Mouse (Mus musculus): ENCODE measurements around the gene Appl2. TPM values are rescaled to one million over a fixed set of nuclear protein-coding genes. Genes with fewer than 3 reads are reported as not detected.

The Appl2 gene
- polyA plus RNA-seq, 1 experiment, result 0.13 TPM

DNA sequence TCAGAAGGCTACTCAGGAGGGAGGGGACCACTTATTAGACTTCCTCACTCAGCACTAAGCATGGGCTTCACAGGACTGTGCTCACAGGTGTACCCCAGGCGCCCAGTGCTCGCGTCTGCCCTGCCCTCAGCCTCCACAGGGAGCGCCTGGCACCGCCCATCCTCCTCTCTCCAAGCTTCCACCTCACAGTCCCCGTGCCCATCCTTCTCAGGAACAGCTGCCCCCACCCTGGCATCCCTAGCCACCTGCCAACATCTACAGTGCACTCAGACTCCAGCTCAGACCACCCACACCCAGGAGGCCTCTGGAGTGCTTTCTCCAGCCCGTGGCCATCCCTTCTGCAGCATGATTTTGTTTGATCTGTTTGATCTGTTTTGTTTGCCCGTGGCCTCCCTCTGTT lies 24.5 kb downstream of the Appl2 start:
- H3K27me3 ChIP-seq (ENCODE audit: control insufficient read depth), result no peaks in the 10 kb centered on the region
- no peaks in the 10 kb centered on the region for H3K9me3 ChIP-seq (ENCODE audit: control insufficient read depth, low read length)
- H3K4me1 ChIP-seq (ENCODE audit: control insufficient read depth), result no peaks in the 10 kb centered on the region
- no peak overlapping the region for H3K4me3 ChIP-seq (replicated peaks)
- H3K36me3 ChIP-seq (ENCODE audit: control insufficient read depth), result peaks cover 3% of the 10 kb centered on the region; the same call in 1 of the 2 replicates
- no peak for TF ChIP-seq GATA1 (IDR thresholded peaks at IDR 0.05; ENCODE audit: low read length)
- no peak for TF ChIP-seq TAL1 (IDR thresholded peaks at IDR 0.05; ENCODE audit: low read length)

DNA sequence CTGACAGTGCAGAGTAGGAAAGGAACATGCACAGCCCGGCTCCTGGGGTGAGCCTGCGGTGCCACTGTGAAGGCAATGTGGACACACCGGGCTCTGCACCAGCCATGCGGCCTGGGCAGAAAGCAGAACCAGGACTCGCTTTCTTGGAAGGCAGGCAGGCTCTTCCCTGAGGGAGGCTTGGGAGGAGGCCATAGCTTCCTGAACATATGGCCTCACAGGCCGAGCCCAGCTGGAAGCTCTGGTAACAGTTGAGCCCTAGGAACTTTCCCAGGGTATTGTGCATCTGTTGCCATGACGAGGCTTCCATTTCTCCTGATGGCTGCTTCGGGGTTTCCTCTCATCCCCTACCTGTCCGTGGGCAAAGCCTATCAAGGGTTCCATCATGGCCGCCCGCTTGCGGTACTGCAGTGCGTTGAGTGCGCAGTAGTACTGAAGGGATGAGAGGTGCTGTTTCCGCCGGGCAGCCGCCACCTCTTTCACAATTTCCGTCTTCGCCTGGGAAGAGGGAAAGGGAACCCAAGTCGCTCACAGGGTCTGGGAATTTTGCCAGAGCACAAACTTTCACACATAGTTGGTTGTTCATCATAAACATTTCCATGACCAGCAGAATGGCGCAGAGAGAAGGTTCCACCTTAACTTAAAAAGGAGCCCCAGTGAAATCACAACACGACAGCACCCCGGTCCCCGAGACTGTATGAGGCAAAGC lies 28.0 kb downstream of the Appl2 start:
- Histone ChIP-seq H3K27me3 (ENCODE audit: control insufficient read depth) (no peaks in the 10 kb centered on the region), H3K9me3 (ENCODE audit: control insufficient read depth, low read length) (no peaks in the 10 kb centered on the region), H3K36me3 (ENCODE audit: control insufficient read depth) (peaks cover 5% of the 10 kb centered on the region; the same call in 1 of the 2 replicates), H3K4me3 (replicated peaks) (no peak overlapping the region), H3K4me1 (ENCODE audit: control insufficient read depth) (no peaks in the 10 kb centered on the region)
- TF ChIP-seq TAL1 (IDR thresholded peaks at IDR 0.05; ENCODE audit: low read length) (no peak), GATA1 (IDR thresholded peaks at IDR 0.05; ENCODE audit: low read length) (no peak)

DNA sequence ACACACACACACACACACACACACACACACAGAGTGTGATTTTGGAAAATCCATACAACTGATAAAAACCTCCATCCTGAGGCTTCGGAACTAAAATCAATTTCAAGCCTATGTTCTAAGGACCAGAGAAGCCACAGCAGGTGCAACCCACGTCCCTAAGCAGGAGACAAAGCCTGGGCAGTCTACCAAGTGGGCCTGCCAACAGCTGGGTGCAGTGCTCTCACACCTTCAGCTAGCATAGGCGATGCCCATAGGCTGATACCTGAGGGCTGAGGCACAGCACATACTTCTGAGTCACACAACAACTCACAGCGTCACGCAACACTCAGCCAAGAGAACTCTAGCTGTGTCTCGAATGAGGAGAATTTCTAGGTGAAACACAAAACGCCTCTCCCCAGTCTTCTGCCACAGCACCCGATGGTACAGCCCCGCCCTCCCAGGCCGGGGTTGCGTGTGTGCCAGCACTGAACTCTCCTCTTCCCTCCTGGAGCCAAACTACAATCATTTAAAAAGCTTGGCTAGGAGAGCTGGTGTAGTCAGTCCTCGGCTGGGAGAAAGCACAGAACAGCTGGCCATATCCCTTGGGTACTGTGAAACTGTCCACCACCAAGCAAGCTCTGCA lies 29.6 kb downstream of the Appl2 start:
- Histone ChIP-seq H3K27me3 (ENCODE audit: control insufficient read depth) (no peaks in the 10 kb centered on the region), H3K36me3 (ENCODE audit: control insufficient read depth) (peaks cover 5% of the 10 kb centered on the region; the same call in 1 of the 2 replicates), H3K4me1 (ENCODE audit: control insufficient read depth) (no peaks in the 10 kb centered on the region), H3K4me3 (replicated peaks) (no peak overlapping the region), H3K9me3 (ENCODE audit: control insufficient read depth, low read length) (no peaks in the 10 kb centered on the region)
- no peak for TF ChIP-seq GATA1 (IDR thresholded peaks at IDR 0.05; ENCODE audit: low read length)
- TF ChIP-seq TAL1 (IDR thresholded peaks at IDR 0.05; ENCODE audit: low read length), result no peak

DNA sequence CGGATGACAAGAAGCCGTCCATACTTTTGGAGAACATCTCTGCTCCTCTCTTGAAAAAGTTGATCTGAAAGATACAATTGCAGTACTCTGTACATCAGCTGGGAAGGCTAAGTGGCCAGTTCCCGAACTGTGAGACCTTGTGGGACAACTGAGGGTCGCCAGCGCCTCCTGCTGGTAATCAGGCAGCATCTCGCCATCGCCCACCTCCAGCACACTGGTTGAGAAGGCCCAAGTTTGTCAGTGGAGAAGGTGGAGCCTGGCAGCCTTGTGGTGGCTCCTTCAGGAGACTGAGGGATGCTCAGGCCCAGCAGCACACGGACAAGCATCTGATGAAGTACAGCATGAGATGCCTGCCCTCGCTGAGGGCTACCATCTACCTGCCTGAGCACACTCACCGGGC lies 31.2 kb downstream of the Appl2 start:
- TF ChIP-seq TAL1 (IDR thresholded peaks at IDR 0.05; ENCODE audit: low read length) (no peak), GATA1 (IDR thresholded peaks at IDR 0.05; ENCODE audit: low read length) (no peak)
- H3K4me3 ChIP-seq (replicated peaks), result no peak overlapping the region

DNA sequence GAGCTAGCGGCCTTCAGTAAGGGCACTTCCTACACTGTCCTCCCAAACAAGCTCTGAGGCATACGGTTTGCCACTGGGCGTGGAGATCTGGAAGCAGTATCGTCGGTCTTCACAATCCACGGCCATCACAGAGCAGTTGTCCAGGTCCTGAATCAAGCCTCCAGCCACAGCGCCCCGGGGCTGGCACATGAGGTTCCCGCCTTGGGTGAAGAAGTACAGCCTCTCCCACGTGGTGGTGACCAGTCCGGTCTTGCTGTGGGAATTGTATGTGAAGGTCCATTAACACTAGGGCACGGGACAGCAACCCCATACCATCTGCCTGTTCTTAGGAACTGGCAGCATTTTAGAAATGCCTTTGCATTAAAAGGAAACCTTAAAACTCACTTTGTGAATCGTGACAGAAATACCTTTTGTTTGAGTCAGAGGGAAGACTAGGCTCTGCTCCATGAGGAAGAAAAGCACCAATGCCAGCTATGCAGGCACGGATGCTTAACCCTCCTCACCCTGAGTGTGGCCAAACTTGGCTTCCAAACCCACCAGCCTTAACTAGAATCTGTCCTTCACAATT lies 35.8 kb downstream of the Appl2 start:
- no peaks in the 10 kb centered on the region for H3K27me3 ChIP-seq (ENCODE audit: control insufficient read depth)
- H3K36me3 ChIP-seq (ENCODE audit: control insufficient read depth), result peaks cover 12% of the 10 kb centered on the region
- TF ChIP-seq TAL1 (IDR thresholded peaks at IDR 0.05; ENCODE audit: low read length) (no peak), GATA1 (IDR thresholded peaks at IDR 0.05; ENCODE audit: low read length) (no peak)

More for the DNA sequence above, 31.2 kb downstream of the Appl2 start:
- no peaks in the 10 kb centered on the region for H3K27me3 ChIP-seq (ENCODE audit: control insufficient read depth)
- no peaks in the 10 kb centered on the region for H3K9me3 ChIP-seq (ENCODE audit: control insufficient read depth, low read length)
- H3K36me3 ChIP-seq (ENCODE audit: control insufficient read depth), result peaks cover 9% of the 10 kb centered on the region; the same call in 1 of the 2 replicates
- no peaks in the 10 kb centered on the region for H3K4me1 ChIP-seq (ENCODE audit: control insufficient read depth)

DNA sequence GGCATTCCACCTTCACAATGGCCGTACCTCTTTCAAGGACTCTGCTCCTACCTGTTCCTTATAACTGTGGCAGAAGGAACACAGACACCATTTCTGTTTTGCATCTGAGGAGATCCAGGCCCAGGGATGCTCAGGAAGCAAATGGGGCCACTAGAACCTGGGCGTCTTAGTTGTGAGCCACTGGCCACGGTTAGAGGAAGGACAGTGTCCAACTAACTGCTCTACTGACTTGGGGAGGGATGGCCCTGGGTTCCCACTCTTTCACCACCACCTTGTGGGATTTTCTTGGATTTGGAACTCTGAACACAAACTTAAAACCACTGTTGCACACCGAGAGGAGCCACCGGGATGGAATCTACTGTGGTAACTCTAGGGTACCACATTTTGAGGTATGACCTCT lies 36.7 kb downstream of the Appl2 start:
- Histone ChIP-seq H3K4me1 (ENCODE audit: control insufficient read depth) (no peaks in the 10 kb centered on the region), H3K36me3 (ENCODE audit: control insufficient read depth) (peaks cover 14% of the 10 kb centered on the region), H3K4me3 (replicated peaks) (no peak overlapping the region), H3K27me3 (ENCODE audit: control insufficient read depth) (no peaks in the 10 kb centered on the region), H3K9me3 (ENCODE audit: control insufficient read depth, low read length) (no peaks in the 10 kb centered on the region)
- TF ChIP-seq TAL1 (IDR thresholded peaks at IDR 0.05; ENCODE audit: low read length) (no peak), GATA1 (IDR thresholded peaks at IDR 0.05; ENCODE audit: low read length) (no peak)

More for the DNA sequence above, 35.8 kb downstream of the Appl2 start:
- Histone ChIP-seq H3K4me3 (replicated peaks) (no peak overlapping the region), H3K4me1 (ENCODE audit: control insufficient read depth) (no peaks in the 10 kb centered on the region), H3K9me3 (ENCODE audit: control insufficient read depth, low read length) (no peaks in the 10 kb centered on the region)

DNA sequence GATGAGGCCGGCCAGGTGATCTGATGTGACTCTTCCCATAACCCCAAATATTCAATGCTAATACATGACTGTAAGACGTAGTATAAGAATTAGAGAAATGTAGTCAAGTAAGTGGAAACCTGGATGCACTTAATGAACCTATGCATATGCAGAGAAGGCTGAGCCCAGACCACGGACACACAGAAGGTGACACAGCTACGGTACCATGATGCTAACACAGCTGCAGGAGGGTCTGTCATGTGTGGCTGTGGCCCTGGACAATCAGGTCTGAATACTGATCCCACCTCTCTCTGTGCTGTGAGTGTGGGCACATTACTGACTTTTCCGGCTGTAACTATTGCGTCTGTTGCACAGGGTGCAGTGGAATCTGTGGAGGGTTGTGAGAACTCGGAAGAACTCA lies 38.0 kb downstream of the Appl2 start:
- H3K4me1 ChIP-seq (ENCODE audit: control insufficient read depth), result no peaks in the 10 kb centered on the region
- H3K4me3 ChIP-seq (replicated peaks), result no peak overlapping the region
- TF ChIP-seq TAL1 (IDR thresholded peaks at IDR 0.05; ENCODE audit: low read length) (no peak), GATA1 (IDR thresholded peaks at IDR 0.05; ENCODE audit: low read length) (no peak)
- no peaks in the 10 kb centered on the region for H3K9me3 ChIP-seq (ENCODE audit: control insufficient read depth, low read length)
- peaks cover 13% of the 10 kb centered on the region for H3K36me3 ChIP-seq (ENCODE audit: control insufficient read depth)
- no peaks in the 10 kb centered on the region for H3K27me3 ChIP-seq (ENCODE audit: control insufficient read depth)

DNA sequence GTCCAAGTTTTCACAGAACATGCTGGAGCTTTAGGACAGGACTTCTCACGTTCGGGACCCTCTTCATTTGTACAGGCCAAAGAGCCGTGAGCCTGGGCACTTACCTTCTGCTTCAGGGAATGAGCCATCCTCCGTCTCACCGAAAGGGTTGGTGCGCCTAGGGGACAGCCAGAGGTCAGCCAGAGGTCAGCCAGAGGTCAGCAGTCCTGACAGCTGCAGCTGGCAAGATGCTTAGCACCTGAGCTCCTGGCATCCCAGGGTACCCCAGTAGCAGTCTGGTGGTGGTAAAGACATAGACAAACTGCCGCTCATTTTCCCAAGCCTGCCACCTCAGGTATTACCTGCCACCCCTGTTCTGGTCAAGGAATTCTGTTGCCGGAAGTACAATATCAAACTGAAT lies 39.9 kb downstream of the Appl2 start:
- peaks cover 20% of the 10 kb centered on the region for H3K36me3 ChIP-seq (ENCODE audit: control insufficient read depth)
- H3K4me3 ChIP-seq (replicated peaks), result no peak overlapping the region
- H3K27me3 ChIP-seq (ENCODE audit: control insufficient read depth), result no peaks in the 10 kb centered on the region
- TF ChIP-seq GATA1 (IDR thresholded peaks at IDR 0.05; ENCODE audit: low read length), result no peak
- no peak for TF ChIP-seq TAL1 (IDR thresholded peaks at IDR 0.05; ENCODE audit: low read length)
- H3K4me1 ChIP-seq (ENCODE audit: control insufficient read depth), result no peaks in the 10 kb centered on the region
- no peaks in the 10 kb centered on the region for H3K9me3 ChIP-seq (ENCODE audit: control insufficient read depth, low read length)

DNA sequence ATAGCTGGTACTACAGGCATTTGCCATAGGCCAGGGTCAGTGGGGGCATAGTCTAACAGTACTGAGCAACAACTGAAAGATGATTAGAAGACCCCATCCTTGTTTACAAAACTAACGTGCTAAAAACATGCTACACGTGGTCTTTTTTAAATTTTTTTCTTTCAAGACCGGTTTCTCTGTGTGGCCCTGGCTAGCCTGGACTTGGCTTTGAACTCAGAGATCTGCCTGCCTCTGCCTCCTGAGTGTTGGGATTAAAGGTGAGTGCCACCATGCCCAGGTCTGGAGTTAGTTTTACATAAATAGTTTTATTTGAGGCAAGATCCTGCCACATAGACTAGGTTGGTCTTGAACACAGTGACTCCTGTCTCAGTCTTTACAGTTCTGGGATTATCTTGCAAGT lies 41.4 kb downstream of the Appl2 start:
- no peak overlapping the region for H3K4me3 ChIP-seq (replicated peaks)
- no peaks in the 10 kb centered on the region for H3K4me1 ChIP-seq (ENCODE audit: control insufficient read depth)
- no peaks in the 10 kb centered on the region for H3K9me3 ChIP-seq (ENCODE audit: control insufficient read depth, low read length)
- TF ChIP-seq TAL1 (IDR thresholded peaks at IDR 0.05; ENCODE audit: low read length), result no peak
- TF ChIP-seq GATA1 (IDR thresholded peaks at IDR 0.05; ENCODE audit: low read length), result no peak
- H3K27me3 ChIP-seq (ENCODE audit: control insufficient read depth), result no peaks in the 10 kb centered on the region
- peaks cover 20% of the 10 kb centered on the region for H3K36me3 ChIP-seq (ENCODE audit: control insufficient read depth)
